9 mouse cellular contexts compared by ENCODE assay signal in the genomic region with DNA sequence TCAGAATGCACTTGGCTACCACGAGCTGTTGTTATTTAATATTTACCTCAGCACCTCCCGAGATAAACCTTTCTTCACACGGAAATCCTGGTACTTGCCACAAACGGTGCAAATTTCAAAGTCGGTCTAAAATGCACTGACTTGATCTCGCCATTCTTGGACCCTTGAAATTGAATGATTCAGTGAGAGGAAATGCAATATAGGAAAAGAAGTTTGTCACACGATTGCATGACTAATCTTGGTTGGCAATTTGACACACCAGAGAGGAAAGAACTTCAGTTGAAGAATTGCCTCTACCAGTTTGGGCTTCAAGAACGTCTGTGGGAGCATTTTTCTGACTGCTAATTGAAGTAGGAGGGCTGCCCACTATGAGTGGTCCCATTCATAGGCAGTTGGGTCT.
"Had no signal": no experiment of that assay in that cellular context is flagged by ENCODE, and none has a peak within 500 bp of the region (broad histone marks: within the 10 kb centered on the region; RNA-seq: fewer than 3 reads in every experiment).

No protein-coding gene starts in this region.

- DNase-seq: liver, postnatal 0 days; lung, adult 2 months; lung, postnatal 14 days; lung, postnatal 36 days; retina, postnatal 1 day; right cerebral cortex, postnatal 14 days; thymus, adult 2 months; thymus, postnatal 25 days; thymus, postnatal 4 days had no signal
